Mouse (Mus musculus) gastrocnemius, adult 18-20 months (tissue): Measurements from ENCODE around the gene Magi1. TPM values are rescaled to one million over a fixed set of nuclear protein-coding genes. Genes with fewer than 3 reads are reported as not detected.
A peak's percentile ranks its signal among the peaks of the same experiment; 100 is the strongest.

ENCODE experiments used
- DNase-seq: peaks from one replicate; pipeline ENCODE4 v3.0.0; 2021; ENCODE audit warnings: low spot score
- total RNA-seq, 2 experiments: library from RNA; stranded (reverse); gene quantifications; 2 replicates each; pipeline ENCODE4 v1.2.3; 2021

Gene Magi1
- total RNA-seq, 2 experiments from 2014 or later = 2.1 to 2.7 TPM

DNA sequence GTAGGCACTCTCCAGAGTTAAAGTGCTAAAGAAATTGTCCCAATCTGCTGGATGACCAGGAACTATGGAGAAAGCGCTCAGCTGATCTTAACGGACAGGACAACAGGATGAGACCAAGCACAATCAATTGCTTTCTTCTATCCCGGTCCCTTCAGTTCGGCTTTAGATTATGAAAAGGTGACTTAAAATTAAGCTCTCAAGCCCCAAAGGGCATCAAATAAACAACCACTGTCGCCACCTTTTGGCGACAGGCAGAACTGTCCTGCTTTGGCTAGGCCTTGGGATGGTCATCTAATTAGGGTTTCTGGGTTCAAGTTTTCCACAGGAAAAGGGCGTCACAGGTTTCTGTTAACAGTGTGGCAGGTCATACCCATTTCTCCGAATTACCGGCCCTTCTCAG lies 298.6 kb downstream of the Magi1 start:
- DNase-seq = peak; percentile 16

DNA sequence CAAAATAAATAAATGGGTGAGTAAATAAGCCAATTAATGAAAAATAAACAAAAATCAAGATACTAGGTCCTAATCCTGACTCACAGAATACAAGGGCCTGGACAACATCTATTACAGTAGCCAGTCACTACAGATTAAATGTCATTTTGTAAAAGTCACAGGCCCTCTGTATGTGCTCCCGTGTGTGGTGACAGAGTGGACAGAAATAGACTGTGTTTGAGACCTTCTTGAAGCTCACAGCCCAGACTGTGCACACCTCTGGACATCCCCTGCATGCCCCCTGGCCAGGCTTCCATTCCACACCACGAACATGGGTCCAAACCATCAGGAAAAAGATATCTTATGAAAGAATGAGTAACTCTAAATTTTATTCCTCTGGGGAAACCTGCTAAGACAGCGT lies 300.2 kb downstream of the Magi1 start:
- no peak for DNase-seq

DNA sequence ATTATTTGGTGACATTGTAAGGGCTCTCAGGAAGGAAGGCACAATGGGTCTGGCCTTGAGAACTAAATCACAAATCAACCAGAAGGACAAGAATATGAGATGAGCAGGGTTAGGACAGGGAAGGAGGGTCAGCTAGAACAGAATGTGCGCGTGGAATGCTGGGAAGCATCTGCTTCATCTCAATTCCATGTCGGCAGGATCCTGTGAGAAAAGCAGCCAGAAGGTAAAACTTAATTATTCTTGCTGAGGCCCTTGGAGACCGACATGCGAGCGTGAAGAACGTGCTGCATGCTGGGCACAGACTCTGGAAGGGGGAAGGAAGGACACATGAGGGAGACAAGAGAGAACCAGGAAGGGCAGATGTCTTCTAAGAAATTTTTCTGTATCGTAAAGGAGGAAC lies 302.5 kb downstream of the Magi1 start:
- no peak for DNase-seq

DNA sequence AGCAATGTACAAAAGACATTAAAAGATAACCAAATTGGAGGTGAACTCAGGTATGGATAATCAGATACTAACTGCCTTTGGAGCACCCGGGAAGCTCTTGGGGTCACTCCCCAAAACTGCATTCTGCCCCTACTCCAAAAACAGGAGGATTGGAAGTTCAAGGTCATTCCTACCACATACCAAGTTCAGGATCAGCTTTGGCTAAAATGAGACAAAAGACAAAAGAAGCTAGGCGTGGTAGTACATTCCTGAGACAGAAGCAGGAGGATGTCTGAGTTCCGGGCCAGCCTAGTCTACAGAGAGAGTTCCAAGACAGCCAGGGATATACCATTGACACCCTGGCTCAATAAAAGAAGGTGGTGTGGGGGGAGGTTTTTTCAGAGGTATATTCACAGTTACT lies 304.5 kb downstream of the Magi1 start:
- DNase-seq = no peak

DNA sequence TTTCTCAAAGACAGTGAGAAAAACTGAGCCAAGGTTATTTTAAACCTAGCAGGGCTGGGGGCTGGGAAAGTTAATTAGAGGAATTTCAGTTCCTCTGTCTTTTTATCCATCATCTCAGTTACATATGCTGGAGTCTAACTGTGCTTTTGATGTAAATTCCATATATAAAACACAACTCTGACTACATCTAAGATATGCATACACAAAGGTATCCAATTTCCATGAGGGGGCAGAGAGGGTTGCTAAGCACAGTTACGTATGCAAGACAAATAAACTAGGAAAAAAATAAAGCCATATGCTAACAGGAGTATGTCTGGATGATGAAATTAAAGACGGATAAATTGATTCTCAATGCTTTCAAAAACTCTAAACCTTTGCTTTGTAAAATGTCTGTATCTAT lies 315.0 kb downstream of the Magi1 start:
- DNase-seq = no peak

DNA sequence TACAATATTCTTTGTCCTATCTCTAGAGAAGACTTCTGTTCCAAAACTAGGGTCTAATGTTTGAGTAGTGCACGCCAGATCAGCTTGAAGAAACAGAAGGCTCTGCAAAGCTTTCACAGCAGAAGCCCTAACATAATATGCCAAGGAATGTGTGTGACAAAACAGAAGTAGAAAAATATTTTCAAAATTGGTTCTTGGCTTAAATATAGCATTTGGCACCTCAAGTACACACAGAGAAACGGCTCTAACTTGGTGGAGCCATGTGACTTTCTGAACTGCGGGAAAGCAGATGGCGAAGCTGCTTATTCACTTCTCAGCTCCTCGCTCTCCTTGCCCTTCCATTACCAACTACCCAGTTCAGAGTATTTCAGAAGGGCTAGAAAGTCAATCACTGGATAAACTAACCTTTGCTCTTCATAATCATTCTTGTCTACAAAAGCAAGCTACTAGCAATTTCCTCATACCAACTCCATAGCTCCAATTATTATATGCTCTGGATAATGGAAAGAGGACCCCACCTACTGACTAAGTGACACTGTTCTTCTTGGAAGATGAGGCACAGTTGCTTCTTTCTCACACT lies 320.9 kb downstream of the Magi1 start:
- no peak for DNase-seq

DNA sequence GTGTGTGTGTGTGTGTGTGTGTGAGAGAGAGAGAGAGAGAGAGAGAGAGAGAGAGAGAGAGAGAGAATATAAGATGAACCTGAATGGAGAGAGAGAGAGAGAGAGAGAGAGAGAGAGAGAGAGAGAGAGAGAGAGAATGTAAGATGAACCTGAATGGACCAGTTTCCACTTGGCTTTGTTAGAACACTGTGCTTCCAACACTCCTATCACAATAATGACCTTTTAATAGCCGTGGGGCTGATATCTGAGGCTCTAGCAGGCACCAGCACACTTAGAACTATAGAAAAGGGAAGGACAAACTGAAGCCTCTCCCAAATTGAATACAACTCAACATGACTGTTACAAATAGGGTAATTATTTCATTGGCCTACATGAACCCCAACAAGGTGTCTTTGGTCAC lies 321.9 kb downstream of the Magi1 start:
- DNase-seq = no peak

DNA sequence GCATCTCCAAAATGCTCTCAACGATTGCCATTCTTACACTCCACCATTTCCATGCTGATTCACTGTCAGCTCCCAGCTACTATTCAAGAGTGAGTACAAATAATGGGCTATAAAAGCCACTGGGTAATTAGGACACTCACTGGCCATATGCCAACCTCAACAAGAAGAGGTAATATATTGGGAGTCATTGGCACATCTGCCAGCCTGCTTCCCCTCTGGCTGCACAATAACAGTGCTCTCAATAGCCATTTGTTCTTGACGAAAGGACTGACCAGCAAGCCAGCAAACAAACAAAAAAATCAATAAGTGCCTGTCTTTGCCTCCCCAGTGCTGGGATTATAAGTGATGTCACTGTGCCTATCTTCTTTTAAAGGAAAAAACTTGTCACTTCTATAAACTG lies 326.5 kb downstream of the Magi1 start:
- DNase-seq = no peak

DNA sequence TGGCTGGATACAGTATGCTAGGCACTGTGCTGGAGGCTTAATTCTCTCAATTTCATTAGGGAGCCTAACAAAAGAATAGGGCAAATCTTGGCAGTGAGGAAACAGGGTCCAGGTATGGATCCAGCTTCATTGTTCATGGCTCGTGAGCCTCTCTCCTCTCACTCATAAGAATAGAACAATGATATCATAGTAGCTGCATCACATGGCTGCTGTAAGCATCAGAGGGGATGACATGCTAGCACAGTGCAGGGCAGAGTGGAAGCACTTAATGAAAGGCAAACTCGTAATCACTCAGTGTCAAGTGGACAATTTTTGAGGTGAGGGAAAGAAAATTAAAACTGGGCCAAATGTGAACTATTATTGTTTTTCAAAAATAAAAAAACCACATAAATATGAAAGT lies 337.1 kb downstream of the Magi1 start:
- DNase-seq = no peak

DNA sequence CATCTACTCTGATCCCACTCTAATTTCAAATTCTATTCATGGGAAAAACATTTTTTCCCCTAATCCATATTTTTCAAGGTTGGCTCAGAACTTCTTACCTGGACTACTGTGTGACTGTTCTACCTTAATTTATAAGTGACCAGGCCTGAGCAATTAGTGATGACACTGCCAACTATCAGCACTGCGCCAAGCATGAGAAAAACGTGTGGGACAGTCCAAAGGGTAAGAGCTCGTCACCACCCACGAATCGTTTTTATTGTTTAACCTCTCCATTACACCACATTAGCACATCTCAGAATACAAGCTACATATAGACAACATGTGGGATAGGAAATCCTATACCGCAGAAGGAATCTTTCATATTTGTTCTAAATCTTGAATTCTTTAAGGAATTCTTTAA lies 347.4 kb downstream of the Magi1 start:
- DNase-seq = no peak

DNA sequence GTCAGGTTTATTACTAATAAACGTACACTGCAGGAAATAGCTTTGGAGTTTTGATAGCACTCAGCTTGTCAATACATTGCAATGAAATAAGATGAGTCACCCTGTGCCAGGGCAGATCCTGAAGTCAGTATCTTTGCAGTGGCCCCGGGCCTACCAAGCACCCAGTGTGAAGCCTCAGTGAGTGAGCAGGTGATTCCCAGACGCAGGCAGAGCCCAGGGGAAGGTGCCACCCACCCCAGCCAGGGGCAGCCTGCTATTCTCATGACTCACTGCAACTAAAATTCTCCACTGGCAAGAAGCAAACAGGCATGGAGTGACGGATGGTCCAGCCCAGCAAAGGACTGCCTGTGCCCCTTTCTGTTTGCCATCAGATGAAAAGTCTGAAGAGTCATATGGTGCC lies 347.9 kb downstream of the Magi1 start:
- DNase-seq = no peak

DNA sequence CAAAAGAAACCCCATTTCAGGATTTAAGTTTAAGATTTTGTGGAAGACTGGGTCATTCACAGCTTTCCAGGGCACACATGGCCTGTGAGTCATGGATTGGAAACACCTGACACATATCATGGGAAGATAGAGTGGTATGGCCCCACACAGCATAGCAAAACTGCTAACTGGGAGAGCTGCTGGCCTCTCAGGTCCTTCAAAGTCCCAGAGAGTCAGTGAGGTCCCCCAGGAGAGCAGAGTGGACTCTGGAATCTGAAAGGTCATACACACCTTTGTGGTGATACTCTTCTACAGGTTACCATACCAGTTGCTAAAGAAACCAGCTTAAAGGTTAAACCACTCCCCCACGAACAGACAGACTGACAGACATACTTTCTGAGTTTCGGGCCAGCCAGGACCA lies 349.0 kb downstream of the Magi1 start:
- no peak for DNase-seq

DNA sequence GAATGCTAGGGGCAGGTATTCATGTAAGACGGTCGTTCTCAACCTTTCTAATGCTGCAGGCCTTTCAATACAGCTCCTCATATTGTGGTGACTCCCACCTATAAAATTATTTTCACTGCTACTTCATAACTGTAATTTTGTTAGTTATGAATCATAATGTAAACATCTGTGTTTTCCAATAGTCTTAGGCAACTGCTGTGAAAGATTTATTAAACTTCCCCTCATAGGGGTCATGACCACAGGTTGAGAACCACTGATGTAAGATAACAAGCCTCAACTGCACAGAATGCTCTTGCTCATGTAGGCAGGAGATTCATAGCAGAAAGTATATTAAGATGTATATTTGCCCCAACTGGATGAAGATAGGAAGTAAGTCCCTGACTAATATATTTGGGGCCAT lies 359.1 kb downstream of the Magi1 start:
- no peak for DNase-seq

DNA sequence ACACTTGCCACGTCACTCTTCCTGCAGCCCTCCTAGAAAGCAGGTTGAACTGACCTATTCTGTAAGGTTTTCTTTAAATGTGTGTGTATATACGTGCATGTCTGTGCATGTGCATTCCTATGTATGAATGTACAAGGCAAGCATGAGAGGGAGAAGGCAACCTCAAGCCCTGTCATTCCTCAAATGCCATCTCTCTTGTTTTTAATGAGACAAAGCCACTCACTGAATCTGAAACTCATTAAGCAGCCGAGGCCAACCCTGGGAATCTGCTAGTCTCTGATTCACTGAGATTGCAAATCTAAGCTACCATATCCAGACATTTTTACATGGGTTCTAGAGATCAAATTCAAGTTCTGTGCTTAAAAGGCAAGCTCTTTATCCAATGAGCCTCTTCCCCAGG lies 359.7 kb downstream of the Magi1 start:
- no peak for DNase-seq

DNA sequence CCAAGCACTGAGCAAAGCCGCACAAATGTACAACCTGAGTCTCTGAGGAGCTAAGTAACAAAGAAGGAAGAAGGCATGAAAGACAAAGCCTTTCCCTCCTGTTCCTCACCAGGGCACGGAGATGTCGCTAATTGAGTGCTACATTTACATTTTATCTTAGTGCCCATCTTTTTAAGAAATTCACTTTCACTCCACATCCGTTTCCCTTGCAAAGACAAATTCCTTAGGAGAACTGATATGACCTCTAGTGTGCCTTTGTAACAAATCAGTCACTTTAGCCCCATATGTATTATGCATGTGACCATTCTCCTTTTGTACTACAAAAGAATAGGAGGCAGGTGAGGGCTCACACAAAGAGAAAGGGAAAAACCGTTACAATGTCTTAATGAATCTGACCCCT lies 360.4 kb downstream of the Magi1 start:
- DNase-seq = no peak

DNA sequence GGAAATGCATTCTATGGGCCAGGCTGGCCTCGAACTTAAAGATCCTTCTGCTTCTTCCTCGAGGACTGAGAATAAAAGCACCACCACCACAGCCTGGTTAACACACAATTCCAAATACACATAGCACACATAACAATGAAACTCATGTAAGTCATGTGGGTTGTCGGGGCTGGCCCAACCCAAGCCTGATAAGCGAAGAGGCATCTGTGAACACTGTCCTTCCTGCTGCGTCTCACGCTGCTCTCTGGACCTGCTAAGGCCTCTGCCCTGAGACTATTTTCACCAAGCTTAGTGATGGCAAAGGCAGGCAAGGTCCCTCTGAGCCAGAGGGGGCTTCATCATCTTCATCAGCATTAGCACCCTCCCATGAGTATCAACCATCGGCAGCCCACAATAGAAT lies 360.8 kb downstream of the Magi1 start:
- no peak for DNase-seq

DNA sequence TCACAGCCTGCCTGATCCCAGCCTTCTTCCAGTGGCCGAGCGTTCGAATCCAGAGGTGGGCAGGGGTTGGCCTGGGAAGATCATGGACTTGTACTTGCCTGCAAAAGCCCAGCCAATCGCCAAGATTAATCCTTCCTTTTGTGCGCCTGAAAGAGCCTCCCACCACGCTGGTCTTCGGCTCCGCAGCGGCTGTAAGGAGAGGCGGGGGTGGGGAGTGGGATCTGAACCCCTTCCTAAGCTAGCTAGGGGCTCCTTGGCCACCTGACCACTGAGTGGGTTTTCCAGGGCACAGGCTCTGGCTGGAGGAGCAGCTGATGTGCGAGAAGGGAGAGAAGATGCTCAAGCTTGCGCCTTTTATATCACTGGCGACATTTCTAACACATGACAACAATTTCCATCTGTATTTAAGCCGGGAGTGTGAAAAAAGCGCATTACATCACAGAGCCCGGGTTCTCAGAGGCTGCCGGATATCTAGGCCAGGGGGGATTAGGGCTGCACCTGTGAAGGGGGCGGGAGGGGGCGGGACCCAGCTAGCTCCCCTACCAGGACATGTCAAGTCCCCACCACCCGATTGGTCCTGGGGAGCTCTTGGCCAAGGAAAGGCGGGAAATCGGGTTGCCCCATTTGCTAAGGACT lies 370.4 kb downstream of the Magi1 start:
- no peak for DNase-seq

DNA sequence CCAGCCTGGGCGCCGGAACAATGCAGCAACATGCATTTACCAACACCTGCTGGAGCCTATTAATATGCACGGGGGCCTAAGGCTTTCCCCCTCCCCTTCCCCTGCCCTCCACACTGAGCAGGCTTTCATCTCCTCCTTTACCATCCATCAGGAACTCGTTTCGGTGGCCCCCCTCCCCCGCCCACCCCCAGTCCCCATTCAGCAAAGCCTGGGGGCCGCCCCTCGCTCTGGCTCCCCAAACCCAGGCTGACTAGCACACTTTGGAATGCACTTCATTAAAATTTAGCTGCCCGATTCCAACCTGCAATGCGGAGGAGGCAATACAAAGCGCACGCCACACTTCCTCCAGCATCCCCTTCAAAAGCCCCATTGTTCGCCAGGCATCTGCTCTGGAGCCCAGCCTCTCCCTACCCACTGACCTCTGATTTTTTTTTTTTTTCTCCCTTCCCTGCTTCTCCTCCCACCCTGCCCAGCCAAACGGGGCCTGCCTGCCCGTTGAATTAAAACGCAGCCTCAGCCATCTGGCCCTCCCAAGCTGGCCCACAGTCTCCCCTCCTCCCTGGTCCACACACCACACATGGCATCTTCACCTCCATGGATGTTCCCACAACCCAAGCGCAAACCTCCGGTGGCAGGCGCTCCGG lies 371.0 kb downstream of the Magi1 start:
- no peak for DNase-seq

DNA sequence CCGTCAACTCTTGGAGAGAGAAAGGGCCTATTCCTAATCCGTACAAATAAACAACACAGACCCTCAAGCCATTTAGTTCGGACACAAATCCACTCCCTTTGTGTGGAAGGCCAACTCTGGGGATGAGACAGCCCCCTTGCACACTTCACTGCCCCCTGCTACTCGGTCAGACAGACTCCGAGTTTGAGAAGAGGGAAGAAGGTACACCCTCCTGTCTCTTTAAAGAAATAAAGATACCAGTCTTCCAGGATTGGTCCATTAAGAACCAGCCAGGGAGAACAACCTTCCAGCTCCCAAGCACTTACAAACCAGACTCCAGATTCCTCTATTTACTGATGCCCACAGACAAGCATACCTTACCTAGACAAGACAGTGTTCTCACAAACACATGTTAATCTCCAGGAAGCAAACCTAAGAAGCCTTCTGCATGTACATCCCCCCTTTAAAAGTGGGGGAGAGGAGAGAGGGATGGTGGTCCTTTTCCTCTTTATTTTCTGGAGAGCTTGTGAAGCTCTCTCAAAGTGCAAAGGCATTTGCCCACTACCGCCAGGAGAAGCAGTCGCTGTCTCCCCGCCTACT lies 371.6 kb downstream of the Magi1 start:
- DNase-seq = no peak

DNA sequence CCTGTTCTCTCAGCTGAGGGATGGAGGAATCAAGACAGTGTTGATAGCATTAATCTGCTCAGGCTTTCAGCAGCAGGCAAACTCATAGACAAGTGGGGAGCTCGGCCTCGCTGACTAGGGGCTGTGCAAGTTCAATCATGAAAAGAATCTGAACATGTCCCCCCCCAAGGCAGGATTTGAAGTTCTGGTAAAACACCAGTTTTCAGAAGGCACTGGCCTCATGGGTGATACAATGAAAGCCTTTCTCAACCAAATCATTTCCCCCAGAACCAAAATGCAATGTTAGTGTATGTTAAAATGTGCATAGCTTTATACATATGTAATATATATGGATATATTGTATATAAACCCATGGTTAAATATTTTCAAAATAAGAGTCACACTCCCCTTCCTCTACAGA lies 372.3 kb downstream of the Magi1 start:
- DNase-seq = no peak

DNA sequence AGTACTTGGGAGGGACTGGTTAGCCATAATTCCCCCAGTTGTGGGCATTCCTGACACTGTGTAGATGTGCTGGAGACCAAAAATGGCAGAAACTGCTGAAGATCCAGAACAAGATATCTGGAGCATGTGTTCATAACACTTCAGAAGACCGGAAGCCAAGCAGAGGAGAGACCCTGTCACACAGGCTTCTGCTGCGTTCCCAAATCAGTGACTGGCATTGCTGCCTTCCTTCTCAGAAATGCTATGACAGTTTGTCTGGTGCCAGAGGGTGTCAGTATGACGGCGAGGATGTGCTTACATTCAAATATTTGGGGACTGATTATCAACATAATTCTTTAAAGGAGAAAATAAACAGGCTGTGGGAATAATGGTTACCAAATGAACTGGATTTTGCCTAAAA lies 373.7 kb downstream of the Magi1 start:
- no peak for DNase-seq

DNA sequence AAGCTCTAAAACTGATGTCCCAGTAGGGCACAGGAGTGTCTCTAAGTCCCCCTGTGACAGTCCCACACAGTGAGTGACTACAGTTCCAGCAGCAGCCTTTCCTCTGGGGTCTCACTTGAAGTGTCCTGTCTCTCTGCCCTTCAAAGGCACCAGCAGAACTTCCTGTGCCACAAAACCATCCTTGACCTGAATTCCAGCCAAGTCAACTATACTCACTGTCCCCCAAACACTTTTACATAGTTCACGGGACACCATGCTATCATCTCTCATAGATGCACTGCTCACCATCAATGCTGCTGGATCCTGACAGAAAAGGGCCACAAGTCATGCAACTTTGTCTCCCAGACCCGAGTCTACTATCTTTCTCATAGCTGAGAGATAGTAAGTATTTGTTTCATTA lies 378.7 kb downstream of the Magi1 start:
- no peak for DNase-seq

DNA sequence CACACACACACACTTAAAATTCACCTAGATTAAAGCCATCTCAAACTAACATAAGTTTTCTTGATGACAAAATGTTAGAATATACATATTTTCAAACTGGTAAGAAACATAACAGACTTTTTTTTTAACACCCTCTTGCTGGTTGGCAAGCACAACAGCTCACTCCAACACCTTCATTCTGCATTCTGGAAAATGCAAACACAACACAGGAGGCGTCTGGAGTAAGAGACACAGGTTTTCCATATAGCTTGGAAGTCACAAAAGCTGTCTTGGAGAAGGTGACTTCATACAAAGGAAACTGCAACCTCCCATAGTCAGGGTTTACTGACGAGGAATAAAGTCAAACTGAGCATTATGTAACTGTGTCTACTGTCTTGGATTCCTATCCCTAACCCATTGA lies 381.5 kb downstream of the Magi1 start:
- no peak for DNase-seq
